Mouse (Mus musculus) hindbrain, embryonic 10.5 days (tissue): Measurements from ENCODE around the gene Pidd1. TPM values are rescaled to one million over a fixed set of nuclear protein-coding genes. Genes with fewer than 3 reads are reported as not detected.

ENCODE experiments used
- DNase-seq: peaks from one replicate; pipeline ENCODE4 v3.0.0-alpha.2; 2017; ENCODE audit warnings: low spot score
- H3K27ac ChIP-seq: fragments of 300-500 bp; sonication (generic); 2 replicates; pipeline ENCODE4 v1.5.1; 2016; ENCODE audit warnings: mild to moderate bottlenecking, moderate library complexity
- H3K27me3 ChIP-seq: fragments of 300-500 bp; sonication (generic); 2 replicates; pipeline ENCODE4 v1.6.1; 2016; ENCODE audit warnings: mild to moderate bottlenecking; ENCODE audit not compliant: poor library complexity, insufficient read depth, severe bottlenecking
- H3K36me3 ChIP-seq: fragments of 300-500 bp; sonication (generic); 2 replicates; pipeline ENCODE4 v1.6.1; 2016; ENCODE audit warnings: mild to moderate bottlenecking, moderate library complexity
- H3K4me1 ChIP-seq: fragments of 300-500 bp; sonication (generic); replicated peaks from 2 replicates; pipeline ENCODE4 v1.6.1; 2016; ENCODE audit warnings: mild to moderate bottlenecking
- H3K4me3 ChIP-seq: fragments of 300-500 bp; sonication (generic); 2 replicates; pipeline ENCODE4 v1.5.1; 2016; ENCODE audit warnings: mild to moderate bottlenecking, moderate library complexity
- H3K9me3 ChIP-seq: fragments of 300-500 bp; sonication (generic); 2 replicates; pipeline ENCODE4 v1.6.1; 2016; ENCODE audit warnings: mild to moderate bottlenecking, moderate library complexity
- WGBS: fragments of 180-500 bp; shearing (Covaris S2); methylation state at CpG from one replicate; pipeline ENCODE4 v1.1.7; 2016; 5-methylcytosine and 5-hydroxymethylcytosine counted together
- polyA plus RNA-seq: library from polyadenylated mRNA; unstranded; fragments of >200 nt; fragmentation: Nextera tagmentation; extraction: Ambion mirVana; gene quantifications from 2 replicates; pipeline ENCODE4 v1.2.1, GENCODE M21; 2016

Gene Pidd1
- polyA plus RNA-seq: 21.0 and 23.2 TPM in 2 replicates

DNA sequence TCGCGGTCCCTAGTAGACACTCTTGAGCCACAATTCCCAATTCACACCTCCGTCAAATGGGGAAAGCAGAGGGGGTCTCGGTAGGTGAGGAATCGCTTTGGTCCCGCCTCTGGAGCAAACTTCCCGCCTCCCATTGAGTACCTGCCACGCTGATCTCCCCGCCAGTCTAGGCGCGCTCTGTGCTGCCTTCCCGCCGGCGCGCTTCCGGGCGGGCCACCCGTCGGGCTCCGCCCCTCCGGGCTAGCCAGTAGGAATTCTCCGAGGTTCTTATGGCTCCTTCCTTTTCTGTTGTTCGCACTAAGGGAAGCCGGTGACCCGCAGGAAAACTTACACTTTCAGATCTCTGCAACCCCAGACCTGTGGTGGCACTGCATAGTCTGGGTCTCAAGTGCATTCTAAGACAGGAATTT lies at the start of gene Pidd1:
TSS of gene Pidd1 (minus strand) at position 198 of the 410 bp plus-strand sequence.
- peaks cover 53% of the 10 kb centered on the region for H3K4me1 ChIP-seq
- H3K9me3 ChIP-seq: no peaks in the 10 kb centered on the region
- under 1% methylated on average over 25 of the region's 25 CpGs for WGBS
- peak within 1 kb of the TSS; percentile 86 for H3K27ac ChIP-seq
- peaks cover 44% of the 10 kb centered on the region for H3K36me3 ChIP-seq
- peak; percentile 79 for DNase-seq
- peak within 1 kb of the TSS; percentile 60 for H3K4me3 ChIP-seq
- H3K27me3 ChIP-seq: no peaks in the 10 kb centered on the region

DNA sequence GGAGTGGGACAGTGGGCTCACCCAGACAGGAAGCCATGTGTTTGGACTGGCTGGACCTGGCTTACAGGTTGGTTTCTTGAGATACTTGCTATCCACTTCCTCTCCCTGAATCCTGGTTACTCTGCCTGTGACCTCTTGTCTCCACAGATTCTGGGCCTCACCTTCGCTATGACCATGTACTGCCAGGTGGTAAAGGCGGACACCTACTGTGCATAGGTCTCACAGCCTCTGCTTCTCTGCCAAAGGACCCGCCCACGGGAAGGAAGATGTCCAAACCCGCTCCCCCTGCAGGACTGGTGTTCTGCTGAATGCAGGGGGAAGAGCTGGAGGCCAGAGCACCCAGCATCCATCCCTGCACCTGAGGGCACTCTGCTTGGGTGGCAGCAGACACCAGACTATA lies 48.9 kb upstream of the Pidd1 start:
- Histone ChIP-seq H3K27ac (no peak overlapping the region), H3K27me3 (no peaks in the 10 kb centered on the region), H3K4me3 (no peak overlapping the region), H3K9me3 (no peaks in the 10 kb centered on the region), H3K36me3 (peaks cover 51% of the 10 kb centered on the region), H3K4me1 (no peaks in the 10 kb centered on the region)
- WGBS: 88% methylated on average over 5 of the region's 5 CpGs
- no peak for DNase-seq

DNA sequence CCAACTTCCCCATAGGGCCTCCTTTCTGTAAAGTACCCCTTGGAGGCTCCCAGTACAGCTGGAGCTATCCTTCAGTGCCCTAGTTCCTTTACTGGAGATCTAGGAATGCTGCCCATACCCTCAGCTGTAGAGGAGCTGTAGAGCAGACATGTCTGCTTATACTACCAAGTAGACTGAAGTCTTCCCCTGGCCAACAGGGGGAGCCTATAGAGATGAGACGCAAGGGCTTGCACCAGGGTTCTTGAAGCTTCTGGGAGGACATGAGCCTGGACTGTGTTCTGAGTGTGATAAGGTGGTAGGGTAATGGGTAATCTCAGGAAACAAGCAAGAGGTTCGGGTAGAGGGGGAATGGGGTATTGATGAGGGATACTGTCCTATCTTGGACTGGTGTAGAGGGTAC lies 47.3 kb upstream of the Pidd1 start:
- Histone ChIP-seq H3K27me3 (no peaks in the 10 kb centered on the region), H3K36me3 (peaks cover 46% of the 10 kb centered on the region), H3K27ac (no peak overlapping the region), H3K4me3 (no peak overlapping the region), H3K4me1 (peaks cover 5% of the 10 kb centered on the region; the same call in 1 of the 2 replicates), H3K9me3 (no peaks in the 10 kb centered on the region)
- no peak for DNase-seq
- 82% methylated on average over 2 of the region's 2 CpGs for WGBS

DNA sequence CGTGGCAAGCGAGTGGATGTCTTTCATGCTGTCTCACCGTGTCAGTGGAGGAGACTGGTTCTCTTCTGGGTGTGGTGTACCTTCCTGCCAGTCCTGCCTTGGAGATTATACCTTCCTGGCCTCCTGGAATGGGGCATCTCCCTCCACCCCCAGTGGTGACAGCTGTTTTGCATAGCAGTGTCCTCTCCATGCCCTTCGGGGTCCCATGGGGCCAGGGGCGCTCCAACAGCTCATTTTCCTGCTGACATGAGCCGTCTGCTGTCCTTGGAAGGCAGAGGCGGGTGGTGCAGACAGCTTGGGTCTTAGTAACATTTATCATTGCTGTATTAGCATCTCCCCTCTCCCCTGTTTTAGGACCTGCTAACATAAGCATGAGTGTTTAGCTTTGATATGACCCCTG lies 43.3 kb upstream of the Pidd1 start:
- no peak for DNase-seq
- no peak overlapping the region for H3K27ac ChIP-seq
- no peak overlapping the region for H3K4me3 ChIP-seq
- H3K36me3 ChIP-seq: peaks cover 15% of the 10 kb centered on the region
- peaks cover 25% of the 10 kb centered on the region for H3K27me3 ChIP-seq
- peaks cover 30% of the 10 kb centered on the region for H3K4me1 ChIP-seq
- no peaks in the 10 kb centered on the region for H3K9me3 ChIP-seq
- 81% methylated on average over 7 of the region's 7 CpGs for WGBS

DNA sequence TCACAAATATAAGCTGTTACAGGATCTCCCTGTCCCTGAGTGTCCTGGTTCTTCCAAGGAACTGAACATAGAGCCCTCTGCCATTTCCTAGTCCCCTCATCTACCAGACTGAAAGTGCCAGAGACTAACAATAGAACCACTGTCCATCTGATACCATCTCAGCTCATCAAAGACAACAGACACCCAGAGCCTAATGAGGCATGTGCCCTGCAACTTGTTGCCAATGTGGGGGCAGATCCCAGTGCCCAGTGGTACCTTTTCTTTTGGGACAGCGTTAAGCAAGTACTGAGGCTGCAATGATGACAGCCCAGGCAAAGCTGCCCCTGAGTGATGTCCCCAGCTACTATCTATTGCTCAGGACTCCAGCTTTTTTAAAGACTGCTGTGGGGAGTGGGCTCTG lies 42.4 kb upstream of the Pidd1 start:
- 94% methylated on average over 1 of the region's 1 CpGs for WGBS
- H3K27ac ChIP-seq: no peak overlapping the region
- H3K4me3 ChIP-seq: no peak overlapping the region
- H3K9me3 ChIP-seq: no peaks in the 10 kb centered on the region
- no peak for DNase-seq
- H3K27me3 ChIP-seq: peaks cover 32% of the 10 kb centered on the region
- H3K4me1 ChIP-seq: peaks cover 39% of the 10 kb centered on the region
- peaks cover 6% of the 10 kb centered on the region; the same call in 1 of the 2 replicates for H3K36me3 ChIP-seq

DNA sequence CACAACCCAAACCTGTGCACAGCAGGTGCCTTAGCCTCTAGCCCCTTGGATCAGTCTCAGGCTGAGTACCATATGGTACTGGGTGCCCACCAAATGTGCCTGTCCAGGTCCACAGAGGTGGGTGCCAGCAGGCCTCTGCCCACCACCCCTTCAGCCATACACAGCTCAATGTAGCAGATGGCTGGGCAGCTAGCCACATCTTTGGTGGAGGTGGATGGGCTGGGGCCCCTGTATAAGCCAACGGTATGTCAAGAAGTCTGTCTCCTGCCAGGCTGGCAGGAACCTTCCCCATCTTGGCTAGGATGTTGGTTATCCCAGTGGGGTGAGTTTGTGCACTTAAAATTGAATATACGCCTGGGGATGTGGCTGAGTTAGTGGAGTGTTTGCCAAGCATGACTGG lies 41.8 kb upstream of the Pidd1 start:
- no peak overlapping the region for H3K27ac ChIP-seq
- H3K4me1 ChIP-seq: peaks cover 44% of the 10 kb centered on the region
- WGBS: 85% methylated on average over 2 of the region's 2 CpGs
- H3K36me3 ChIP-seq: no peaks in the 10 kb centered on the region
- no peak for DNase-seq
- peaks cover 32% of the 10 kb centered on the region for H3K27me3 ChIP-seq
- no peak overlapping the region for H3K4me3 ChIP-seq
- H3K9me3 ChIP-seq: no peaks in the 10 kb centered on the region

DNA sequence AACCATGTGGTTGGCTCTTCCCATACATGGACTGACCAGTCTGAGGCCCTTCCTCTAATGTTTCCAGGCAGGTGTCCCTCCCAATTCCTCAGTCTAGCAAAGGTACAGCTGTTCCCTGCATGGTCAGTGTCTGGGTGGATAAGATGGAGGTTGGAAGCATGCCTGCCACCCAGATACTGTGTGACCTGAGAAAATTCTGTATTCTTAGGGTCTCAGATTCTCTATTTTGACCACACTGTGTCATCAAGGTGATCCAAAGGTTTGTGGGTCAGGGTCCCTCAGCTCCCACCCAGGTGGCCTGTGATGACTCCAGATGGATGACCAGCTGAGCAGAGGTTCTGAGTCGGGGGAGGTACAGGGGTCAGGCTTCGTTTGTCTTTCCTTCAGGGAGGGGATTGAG lies 41.4 kb upstream of the Pidd1 start:
- no peaks in the 10 kb centered on the region for H3K36me3 ChIP-seq
- no peaks in the 10 kb centered on the region for H3K9me3 ChIP-seq
- 84% methylated on average over 2 of the region's 2 CpGs for WGBS
- peaks cover 44% of the 10 kb centered on the region for H3K4me1 ChIP-seq
- peaks cover 32% of the 10 kb centered on the region for H3K27me3 ChIP-seq
- DNase-seq: no peak
- H3K4me3 ChIP-seq: no peak overlapping the region
- no peak overlapping the region for H3K27ac ChIP-seq

DNA sequence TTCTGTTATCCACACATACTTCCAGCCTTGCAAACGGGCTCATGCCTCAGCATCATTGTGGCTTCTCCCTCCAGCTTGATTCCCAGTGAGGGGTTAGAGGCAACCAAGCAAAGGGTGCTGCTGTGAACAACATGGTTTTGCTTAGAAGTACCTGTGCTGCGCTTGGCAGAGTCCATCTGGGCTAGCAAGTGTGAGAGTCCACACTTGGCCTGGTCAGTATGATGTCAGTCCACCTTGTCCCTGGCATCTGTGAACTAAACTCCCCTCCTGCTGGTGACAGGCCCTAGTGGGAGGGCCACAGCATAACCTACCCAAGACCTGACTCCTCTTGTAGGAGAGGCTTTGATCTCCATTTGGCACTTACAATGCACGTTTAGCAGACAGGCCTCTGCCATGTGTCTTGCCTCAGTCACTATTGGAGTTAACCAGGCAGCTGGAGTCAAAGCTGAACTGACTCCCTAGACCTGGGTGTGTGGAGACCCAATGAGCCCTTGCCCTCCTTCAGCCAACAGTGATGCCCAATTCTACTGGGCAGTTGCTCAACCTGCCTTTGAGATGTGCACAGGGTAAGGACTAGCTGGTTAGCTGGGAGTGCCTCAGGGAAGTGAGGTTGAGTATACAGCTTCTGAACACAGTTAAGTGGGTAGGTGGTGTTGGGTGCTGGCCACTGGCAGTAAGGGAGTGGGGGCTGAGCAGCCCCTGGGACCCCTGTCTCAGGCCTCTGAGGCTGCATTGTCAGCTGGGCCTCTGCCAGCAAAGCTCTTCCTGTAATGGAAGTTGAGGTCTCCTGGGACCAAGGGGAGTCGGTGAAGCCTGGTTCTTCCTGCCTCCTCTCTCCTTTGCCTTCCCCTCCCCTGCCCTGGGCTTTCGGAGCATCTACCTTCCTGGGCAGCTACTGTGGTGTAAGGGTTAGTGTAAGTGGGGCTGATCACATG lies 40.6 kb upstream of the Pidd1 start:
- no peak for DNase-seq
- Histone ChIP-seq H3K4me3 (no peak overlapping the region), H3K9me3 (no peaks in the 10 kb centered on the region), H3K27me3 (peaks cover 32% of the 10 kb centered on the region), H3K27ac (no peak overlapping the region), H3K36me3 (no peaks in the 10 kb centered on the region), H3K4me1 (peaks cover 44% of the 10 kb centered on the region)
- WGBS: 81% methylated on average over 5 of the region's 5 CpGs

DNA sequence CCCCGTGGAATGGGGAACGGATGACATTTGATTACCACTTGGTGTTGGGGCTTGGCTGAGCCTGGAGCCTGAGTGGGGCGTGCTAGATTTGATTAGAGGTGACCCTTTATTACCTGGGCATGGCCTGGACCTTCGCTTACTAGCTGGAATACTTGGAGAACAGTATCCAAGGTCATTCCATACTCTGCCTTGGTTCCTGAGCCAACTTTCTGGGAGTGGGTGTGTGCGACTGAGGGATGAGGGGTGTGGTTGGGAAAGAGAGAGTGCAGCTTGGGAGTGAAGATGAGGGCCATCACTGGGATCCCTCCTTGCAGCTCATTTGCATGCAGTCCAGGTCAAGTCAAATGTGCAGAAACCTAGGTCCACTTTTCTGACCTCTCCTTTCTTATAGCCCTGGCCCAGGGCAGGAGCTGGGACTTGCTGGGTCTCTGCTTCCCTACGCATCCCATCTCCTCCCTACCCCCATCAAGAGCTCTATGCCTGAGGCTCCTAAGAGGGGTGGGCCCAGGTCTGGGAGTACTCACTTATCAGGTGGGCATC lies 39.4 kb upstream of the Pidd1 start:
- no peaks in the 10 kb centered on the region for H3K36me3 ChIP-seq

DNA sequence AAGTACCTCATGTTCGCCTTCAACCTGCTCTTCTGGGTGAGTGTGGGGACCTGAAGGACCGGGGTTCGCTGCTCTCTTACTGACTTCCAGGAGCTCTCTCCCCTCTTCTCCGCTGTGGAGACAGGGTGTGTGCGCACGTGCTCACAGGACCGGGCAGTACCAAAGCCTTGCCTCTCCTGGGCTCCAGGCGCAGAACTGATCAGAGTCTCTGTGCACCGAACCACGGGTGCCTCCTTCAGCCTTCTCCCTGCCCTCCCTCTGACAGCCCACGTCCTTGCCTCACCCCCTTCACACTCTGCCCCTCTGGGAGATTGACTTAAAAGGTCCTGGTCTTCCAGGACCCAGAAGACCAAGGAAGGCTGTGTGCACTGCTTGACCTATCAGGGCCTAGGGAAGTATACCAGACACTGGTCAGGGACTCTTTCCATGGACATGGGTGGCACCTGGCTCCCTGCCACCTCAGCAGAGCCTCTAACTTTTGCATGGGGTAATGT lies 38.8 kb upstream of the Pidd1 start:
- DNase-seq: no peak
- H3K27ac ChIP-seq: peak overlapping the region; percentile 65
- peak overlapping the region; percentile 76 for H3K4me3 ChIP-seq
- H3K9me3 ChIP-seq: no peaks in the 10 kb centered on the region
- no peaks in the 10 kb centered on the region for H3K36me3 ChIP-seq
- H3K27me3 ChIP-seq: peaks cover 38% of the 10 kb centered on the region
- peaks cover 52% of the 10 kb centered on the region for H3K4me1 ChIP-seq
- 6% methylated on average over 11 of the region's 11 CpGs for WGBS

More for the DNA sequence above, 39.4 kb upstream of the Pidd1 start:
- peaks cover 34% of the 10 kb centered on the region for H3K27me3 ChIP-seq
- H3K4me1 ChIP-seq: peaks cover 46% of the 10 kb centered on the region
- DNase-seq: no peak
- no peak overlapping the region for H3K27ac ChIP-seq
- peak overlapping the region; percentile 76; the same call in 1 of the 2 replicates for H3K4me3 ChIP-seq
- 79% methylated on average over 6 of the region's 6 CpGs for WGBS
- no peaks in the 10 kb centered on the region for H3K9me3 ChIP-seq

DNA sequence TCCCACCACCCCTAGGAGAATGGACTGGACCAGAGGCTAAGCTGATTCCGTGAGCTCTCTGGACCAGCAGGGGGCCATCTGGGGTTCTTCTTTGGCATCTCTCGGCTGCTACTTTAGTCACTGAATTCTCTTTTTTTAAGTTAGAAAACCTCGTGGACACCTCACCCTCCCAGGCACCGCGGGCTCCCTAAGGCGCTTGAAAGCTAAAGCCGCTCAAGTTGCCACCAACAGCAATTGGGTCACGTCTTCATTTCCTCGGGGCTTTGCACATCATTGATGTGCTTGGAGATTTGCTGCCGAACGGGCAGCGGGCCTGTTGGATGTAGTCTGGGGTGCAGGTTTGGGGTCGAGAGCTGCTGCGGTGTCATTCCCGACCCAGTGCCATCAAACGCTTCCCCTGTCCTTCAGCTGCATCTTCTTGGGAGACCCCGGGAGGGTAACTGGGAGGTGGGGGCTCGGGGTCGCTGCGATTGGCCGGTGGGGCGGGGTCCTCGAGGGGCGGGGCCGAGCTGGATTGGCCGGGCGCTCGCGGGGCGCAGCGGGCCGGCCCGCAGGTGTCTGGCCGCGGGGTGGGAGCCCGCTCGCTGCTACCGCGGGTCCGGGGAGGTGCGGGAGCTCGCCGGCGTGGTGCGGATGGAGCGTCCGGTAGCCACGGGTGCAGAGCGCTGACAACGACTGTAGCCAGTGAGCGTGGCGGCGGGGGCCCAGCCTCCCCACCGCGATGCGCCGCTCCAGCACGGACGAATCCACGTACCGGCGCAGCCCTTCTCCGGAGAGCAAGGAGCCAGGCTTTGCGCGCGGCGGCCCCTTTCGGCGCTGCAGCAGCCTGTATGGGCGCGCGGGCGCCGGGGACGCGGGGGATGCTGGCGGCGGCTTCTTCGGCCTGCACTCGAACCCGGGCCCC lies 37.9 kb upstream of the Pidd1 start:
- under 1% methylated on average over 80 of the region's 81 CpGs for WGBS
- peak; percentile 78 for DNase-seq
- Histone ChIP-seq H3K9me3 (no peaks in the 10 kb centered on the region), H3K27me3 (peaks cover 45% of the 10 kb centered on the region), H3K36me3 (no peaks in the 10 kb centered on the region), H3K27ac (peak overlapping the region; percentile 65), H3K4me1 (peaks cover 56% of the 10 kb centered on the region), H3K4me3 (peak overlapping the region; percentile 76)

DNA sequence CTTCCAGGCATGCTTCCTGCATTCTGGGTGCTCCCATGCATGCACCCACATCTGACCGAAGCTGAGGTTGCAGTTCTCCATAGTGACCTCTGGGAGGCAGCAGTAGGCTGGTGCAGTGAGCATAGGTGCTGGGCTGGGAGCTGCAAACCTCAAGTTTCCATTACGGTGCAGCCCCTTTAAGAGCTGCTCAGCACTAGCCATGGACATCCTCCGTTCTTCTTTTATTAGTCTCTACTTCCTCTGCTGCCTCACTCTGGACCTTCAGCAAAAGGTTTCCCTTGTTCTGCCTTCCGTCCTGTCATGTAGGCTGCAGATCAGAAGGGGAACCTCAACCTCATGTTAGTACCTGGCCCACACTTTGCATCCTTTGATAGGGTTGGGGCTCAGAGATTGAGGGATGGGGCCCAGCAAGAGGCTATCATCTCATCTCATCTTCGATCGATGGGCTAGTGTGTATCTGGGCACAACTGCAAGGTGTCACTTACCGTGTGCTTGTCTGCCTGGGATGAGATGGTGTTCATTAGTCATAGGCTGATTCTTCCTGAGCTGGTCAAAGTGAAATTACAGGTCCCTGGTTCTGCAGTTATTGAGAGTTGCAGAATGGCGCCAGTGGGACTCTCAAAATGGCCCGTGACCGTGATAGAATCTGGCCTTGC lies 37.1 kb upstream of the Pidd1 start:
- Histone ChIP-seq H3K27me3 (peaks cover 53% of the 10 kb centered on the region), H3K4me3 (peak overlapping the region; percentile 76), H3K4me1 (peaks cover 64% of the 10 kb centered on the region), H3K27ac (no peak overlapping the region), H3K9me3 (no peaks in the 10 kb centered on the region), H3K36me3 (no peaks in the 10 kb centered on the region)
- 12% methylated on average over 10 of the region's 10 CpGs for WGBS
- DNase-seq: peak; percentile 63
